Mouse (Mus musculus) cerebellum, adult 8-10 months (tissue): ENCODE measurements at regions not wholly inside any gene's neighbourhood (a gene's known extent, or its start where the extent isn't known, plus 50 kb on each side); places are given as distances from the start of the nearest gene placed in this dataset.

ENCODE experiments used
- DNase-seq: peaks from one replicate; pipeline ENCODE4 v3.0.0; 2022

- DNase-seq, result no peak
These were observed 197.8 kb downstream of the Hs3st1 start for GRCm38 (mm10) chr5:39557376-39558001.

DNA sequence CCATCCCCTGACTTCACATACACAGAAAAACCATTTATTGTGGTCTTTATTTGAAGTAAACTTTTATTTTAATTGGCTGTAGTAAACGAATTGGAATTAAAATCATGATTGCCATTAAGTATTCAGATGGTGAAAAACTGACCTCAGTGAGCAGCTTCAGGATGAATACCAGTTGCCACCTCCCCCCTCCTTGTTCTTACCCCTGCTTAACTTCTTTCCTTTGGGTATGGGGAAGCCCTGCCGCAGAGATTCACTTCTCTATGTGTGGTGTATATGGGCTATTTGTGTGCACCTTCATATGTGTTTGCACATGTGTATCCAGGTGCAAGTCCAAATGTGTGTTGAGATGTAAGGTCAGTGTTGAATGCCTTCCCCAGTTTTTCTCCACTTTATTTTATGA lies 218.2 kb downstream of the Hs3st1 start:
- DNase-seq, result no peak

- DNase-seq, result no peak
These were observed 218.9 kb downstream of the Hs3st1 start for GRCm38 (mm10) chr5:39536351-39536750.

- no peak for DNase-seq
These were observed 245.0 kb downstream of the Hs3st1 start for GRCm38 (mm10) chr5:39510246-39510645.

DNA sequence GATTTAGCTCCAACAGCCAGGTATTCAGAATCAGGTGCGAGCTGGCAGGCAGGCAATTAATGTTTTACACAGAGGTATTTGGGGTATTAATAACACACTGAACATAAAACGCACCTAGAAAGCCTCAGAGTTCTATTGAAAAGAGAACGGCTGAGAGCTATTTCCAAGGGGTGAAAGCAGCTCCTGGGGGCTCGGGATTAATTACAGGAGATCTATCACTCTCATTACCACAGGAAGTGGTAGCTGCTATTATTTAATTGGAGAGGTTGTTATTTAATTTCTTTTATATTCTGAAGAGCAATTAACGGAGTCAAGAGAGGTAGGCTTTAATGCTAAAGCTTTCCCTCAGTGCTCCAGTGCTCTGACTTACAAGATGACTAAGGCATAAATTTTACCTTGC lies 272.5 kb downstream of the Hs3st1 start:
- DNase-seq, result no peak

DNA sequence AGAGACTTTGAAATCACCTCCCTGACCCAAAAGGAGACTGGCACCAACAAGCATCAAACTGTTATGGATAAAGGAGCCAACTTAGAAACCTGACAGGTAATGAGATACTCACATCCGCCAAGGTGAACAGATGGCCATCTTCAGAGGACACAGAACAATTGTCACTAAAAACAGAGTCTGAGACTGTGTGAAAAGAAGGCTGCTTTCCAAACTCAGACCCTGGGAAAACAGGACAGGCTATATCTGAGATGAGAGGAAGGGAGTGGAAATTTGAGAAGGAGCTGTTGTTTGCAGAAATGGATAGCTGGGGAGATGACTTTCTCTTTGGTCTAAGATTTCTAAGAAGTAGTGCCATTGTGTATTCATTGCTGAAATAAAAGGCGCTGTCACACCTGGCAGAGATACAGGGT lies 297.2 kb downstream of the Hs3st1 start:
- DNase-seq, result peak; percentile 83

- no peak for DNase-seq
These were observed 301.6 kb downstream of the Hs3st1 start for GRCm38 (mm10) chr5:39453706-39454105.

DNA sequence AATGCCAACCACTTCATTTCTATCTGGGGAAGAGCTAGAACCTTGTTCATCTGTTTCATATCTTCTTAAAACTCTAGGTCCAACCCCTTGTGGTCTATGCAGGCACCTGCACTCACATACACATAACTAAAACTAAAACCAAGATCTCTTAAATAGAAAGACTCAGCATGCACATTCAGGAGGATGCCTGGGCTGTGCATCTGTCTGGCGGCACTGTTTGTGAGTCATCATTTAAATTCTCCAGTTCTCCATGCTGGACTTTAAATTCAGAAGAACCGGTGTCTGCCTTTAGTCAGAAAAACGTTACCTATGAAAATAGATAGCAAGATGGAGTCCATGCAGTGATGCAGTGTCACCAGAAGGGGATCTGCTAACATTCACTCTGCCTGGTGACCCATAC lies 314.5 kb downstream of the Hs3st1 start:
- no peak for DNase-seq

- no peak for DNase-seq
These were observed 317.6 kb downstream of the Hs3st1 start for GRCm38 (mm10) chr5:39437463-39438201.

DNA sequence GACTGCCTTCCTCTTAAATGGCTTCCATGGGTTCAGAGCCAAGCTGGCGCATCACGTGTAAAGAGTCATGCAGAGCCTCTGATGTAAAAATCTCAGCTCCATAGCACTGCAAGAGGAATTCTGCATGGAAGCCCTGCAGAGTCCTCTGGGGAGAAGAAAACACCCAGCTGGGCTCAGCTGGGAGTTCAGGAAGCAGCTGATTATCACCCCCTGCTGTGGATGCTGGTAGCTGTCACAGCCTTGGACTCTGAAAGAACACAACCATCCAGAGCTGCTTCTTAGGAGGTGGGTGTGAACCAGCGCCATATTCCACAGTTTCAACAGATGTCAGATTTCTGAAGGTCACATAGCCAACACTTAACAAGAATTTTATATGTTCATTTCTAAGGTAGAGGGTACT lies 329.2 kb downstream of the Hs3st1 start:
- no peak for DNase-seq

DNA sequence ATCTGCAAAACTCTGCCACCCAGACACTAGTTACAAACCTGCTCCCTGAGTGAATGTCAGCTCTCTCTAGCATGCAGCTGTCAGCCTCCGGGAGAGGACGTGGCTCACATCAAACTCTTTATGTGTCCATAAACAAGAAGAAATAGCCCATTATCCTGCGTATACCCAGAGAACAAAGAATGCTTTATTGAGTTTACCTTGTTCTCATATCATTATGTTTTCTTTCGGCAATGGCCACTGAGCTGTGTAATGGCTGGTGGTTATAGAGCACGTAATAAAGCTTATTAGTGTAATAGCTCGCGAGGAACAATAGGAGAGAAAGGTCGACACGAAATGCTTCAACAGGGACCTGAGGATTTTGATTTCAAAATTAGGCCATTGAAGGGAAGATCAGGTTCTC lies 331.6 kb downstream of the Hs3st1 start:
- DNase-seq, result no peak

- peak; percentile 57 for DNase-seq
These were observed 336.5 kb downstream of the Hs3st1 start for GRCm38 (mm10) chr5:39418795-39419194.

DNA sequence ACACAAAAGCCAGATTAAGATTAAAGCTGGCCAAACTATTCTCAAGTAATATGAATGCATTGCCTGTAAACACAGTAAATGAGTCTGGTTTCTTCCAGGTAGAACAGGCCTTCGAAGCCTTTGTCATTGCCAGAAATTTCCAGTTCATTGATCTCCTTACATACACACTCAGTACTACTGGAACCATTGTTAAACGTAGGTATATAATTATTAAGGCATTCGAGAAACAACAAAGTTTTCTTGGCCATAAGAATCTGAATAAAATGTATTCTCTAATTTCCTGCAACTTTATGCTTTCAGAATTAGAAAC lies 337.5 kb downstream of the Hs3st1 start:
- no peak for DNase-seq

GRCm38 (mm10) chr5:39417121-39417844 lies 338.0 kb downstream of the Hs3st1 start:
- DNase-seq, result peak; percentile 17

GRCm38 (mm10) chr5:39416597-39417023 lies 338.7 kb downstream of the Hs3st1 start:
- no peak for DNase-seq

- no peak for DNase-seq
These were observed 342.5 kb downstream of the Hs3st1 start for GRCm38 (mm10) chr5:39412756-39413155.

DNA sequence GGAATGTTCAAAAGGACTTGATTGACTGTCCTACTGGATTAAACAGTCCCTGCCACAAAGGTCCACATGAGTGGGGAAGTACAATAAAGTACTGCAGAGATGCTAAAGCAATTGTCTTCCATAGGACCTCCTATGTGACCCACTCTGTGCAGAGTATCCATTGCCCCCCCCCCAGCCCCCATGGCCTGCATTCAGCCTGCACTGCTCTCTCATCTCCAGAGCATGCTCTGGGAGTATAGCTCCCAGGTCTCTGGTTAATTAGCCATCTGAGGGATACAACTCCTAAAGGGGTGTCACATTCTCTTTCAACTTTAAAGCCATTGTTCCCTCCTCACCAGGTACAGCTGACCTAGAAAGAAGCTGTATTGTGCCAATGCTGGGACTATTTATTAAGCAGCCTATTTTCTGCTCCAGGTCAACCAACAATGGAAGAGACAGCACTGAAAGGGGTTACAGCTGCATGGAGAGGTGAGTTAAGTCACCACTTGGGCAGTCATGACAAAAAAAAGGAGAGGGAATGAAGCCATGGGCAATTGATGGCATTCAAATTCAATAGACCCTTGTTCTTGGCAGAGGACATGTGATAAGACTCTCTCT lies 364.8 kb downstream of the Hs3st1 start:
- no peak for DNase-seq

DNA sequence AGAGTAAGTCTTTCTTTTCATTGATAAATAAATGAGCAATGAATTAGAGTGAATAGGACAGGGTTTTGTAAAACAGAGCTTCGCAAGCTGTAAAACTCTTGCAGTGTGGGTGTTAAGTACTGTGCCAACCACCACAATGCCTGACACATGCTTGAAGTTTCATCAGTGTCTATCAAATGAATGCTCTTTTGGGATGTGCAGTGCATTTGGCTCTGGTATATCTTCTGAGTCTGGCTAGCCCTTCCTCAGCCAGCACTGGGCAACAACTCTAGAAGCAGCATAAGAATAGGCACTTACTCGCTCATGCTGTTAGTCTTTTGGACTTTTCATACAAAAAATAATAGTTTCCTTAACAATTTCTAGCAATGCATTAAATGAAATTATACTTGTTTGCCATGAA lies 370.9 kb downstream of the Hs3st1 start:
- no peak for DNase-seq

DNA sequence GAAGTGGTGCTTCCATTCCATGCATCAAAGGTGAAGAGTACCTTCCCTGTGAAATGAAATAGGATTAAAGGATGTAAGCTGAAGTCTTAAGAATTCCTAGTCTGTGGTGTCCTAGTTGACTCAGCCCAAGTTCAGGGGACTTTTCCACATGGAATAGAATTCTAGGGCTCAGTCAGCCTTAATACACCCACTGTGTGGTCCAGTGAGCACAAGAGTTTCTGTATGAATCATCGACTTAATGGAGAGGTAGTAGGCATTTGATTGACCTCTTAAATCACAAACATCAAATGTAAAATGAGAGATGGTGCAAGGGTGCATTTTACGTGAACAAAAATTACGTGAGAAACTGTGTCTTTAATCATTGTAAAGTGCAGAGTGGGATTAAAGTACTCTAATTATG lies 381.1 kb downstream of the Hs3st1 start:
- no peak for DNase-seq

DNA sequence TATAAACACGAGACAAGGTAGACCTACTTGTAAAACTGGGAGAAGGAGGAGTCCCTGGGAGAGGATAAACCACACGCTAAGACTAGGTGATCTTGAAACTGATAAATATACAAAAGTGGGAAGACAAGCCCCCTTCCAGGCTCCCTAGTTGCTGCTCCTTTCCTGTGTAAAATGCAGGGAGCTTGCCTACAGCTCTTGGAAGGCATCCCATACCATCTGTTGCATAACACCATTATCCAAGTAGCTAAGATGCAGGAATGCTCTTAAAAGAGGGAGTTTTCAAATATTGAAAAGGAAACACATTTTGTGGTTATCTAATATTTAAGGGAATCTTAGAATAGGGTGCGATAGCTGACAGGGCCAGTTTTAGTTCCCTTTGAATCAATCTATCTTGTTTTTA lies 406.6 kb downstream of the Hs3st1 start:
- no peak for DNase-seq

DNA sequence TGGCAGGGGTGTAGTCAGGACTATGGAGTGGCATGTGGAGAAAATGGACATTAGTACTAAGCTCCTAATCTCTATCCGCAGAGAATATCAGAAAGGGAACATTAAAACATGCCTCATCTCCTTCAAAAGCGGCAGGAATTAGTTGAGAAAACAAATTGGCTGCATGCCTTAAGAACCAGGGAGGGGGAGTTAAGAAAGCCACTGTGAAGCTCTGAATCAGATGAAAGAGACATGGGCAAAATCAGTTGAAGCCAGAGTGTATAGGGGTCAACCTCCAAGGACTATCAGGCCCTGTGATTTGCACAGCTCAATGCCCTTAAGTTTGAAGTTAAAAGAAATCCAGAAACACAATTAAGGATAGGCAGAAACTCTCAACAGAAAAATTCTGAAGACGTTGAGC lies 408.3 kb downstream of the Hs3st1 start:
- DNase-seq, result no peak

DNA sequence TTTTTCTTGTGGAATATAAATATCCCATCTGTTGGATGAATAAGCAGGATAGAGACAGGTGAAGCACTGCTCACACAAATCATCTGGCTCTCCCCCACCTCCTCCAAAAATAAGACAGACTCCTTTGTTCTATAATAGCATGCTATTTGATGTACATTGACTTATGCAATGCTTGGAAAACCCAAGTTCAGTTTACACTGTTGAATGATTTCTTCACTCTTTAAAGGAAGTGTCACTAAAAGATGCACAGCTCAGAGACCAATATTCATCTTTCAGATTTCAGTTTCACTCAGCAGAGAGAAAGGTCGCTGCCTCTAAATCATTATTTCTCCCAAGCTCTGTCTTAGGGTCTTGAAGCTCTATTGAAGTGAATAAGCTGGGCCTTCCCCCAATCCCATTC lies 417.4 kb downstream of the Hs3st1 start:
- no peak for DNase-seq

- DNase-seq, result no peak
These were observed 418.7 kb downstream of the Hs3st1 start for GRCm38 (mm10) chr5:39336484-39336985.

- DNase-seq, result no peak
These were observed 420.0 kb downstream of the Hs3st1 start for GRCm38 (mm10) chr5:39335321-39335720.
